23 mouse cellular contexts compared by ENCODE assay signal in genomic region chr5:114035111-114035510, GRCm38 (mm10). TPM values are rescaled to one million over a fixed set of nuclear protein-coding genes. Genes with fewer than 3 reads are reported as not detected.
DNase-seq lines count a peak whose midpoint lies in the region; ATAC-seq and TF ChIP-seq lines count a peak whose summit lies in the region.
"Had no signal": no experiment of that assay in that cellular context is flagged by ENCODE, and none has a peak within 500 bp of the region (broad histone marks: within the 10 kb centered on the region; RNA-seq: fewer than 3 reads in every experiment).

No protein-coding gene starts in this region.

- peak; percentile 52 for DNase-seq in hindbrain, postnatal 0 days (ENCODE audit: low spot score)
- peak; percentile 49 for DNase-seq in cerebellum, adult 9-10 months
- DNase-seq in kidney, adult 8-10 months = peak; percentile 61 to 68
- peak; percentile 72 to 79 for DNase-seq in kidney, postnatal 36 days
- no peak for DNase-seq in stomach, postnatal 0 days (ENCODE audit: low spot score)
- DNase-seq in thymus, postnatal 10 days (ENCODE audit: low spot score in 2 of 2) = no peak
- DNase-seq: adrenal gland, adult 8-10 months; forebrain, postnatal 0 days; gastrocnemius, adult 2 months; heart, adult 18-20 months; heart, postnatal 14 days; lung, adult 18-20 months; lung, postnatal 4 days; right cerebral cortex, postnatal 25 days had no signal

- no peak overlapping the region for H3K4me3 ChIP-seq in hindbrain, postnatal 0 days (ENCODE audit: low read length)
- no peak overlapping the region for H3K4me3 ChIP-seq in hindbrain, embryonic 12.5 days
- no peak overlapping the region for H3K4me3 ChIP-seq in stomach, postnatal 0 days (ENCODE audit: low read depth, low read length)
- H3K4me3 ChIP-seq: erythroblast, embryonic 14.5 days; gastrocnemius, adult 2 months; layer of hippocampus, adult 2 months; left cerebral cortex, adult 2 months; midbrain, embryonic 12.5 days had no signal

- no peaks in the 10 kb centered on the region for H3K4me1 ChIP-seq in hindbrain, postnatal 0 days (ENCODE audit: insufficient read depth, low read length)
- H3K4me1 ChIP-seq in hindbrain, embryonic 12.5 days = no peaks in the 10 kb centered on the region
- no peaks in the 10 kb centered on the region for H3K4me1 ChIP-seq in stomach, postnatal 0 days (replicated peaks; ENCODE audit: control insufficient read depth, insufficient read depth)

- H3K27me3 ChIP-seq in hindbrain, postnatal 0 days (ENCODE audit: insufficient read depth, low read length) = no peaks in the 10 kb centered on the region
- no peaks in the 10 kb centered on the region for H3K27me3 ChIP-seq in hindbrain, embryonic 12.5 days
- H3K27me3 ChIP-seq in stomach, postnatal 0 days (ENCODE audit: control insufficient read depth, insufficient read depth, low read length) = no peaks in the 10 kb centered on the region
- H3K27me3 ChIP-seq: midbrain, embryonic 12.5 days had no signal

- no peak for TF ChIP-seq CTCF in hindbrain, postnatal 0 days (IDR thresholded peaks at IDR 0.05; ENCODE audit: low read depth)
- no peak for TF ChIP-seq CTCF in stomach, postnatal 0 days (IDR thresholded peaks at IDR 0.05; ENCODE audit: low read depth)

- H3K36me3 ChIP-seq in hindbrain, postnatal 0 days (ENCODE audit: insufficient read depth, low read length) = no peaks in the 10 kb centered on the region
- peaks cover 26% of the 10 kb centered on the region for H3K36me3 ChIP-seq in hindbrain, embryonic 12.5 days
- no peaks in the 10 kb centered on the region for H3K36me3 ChIP-seq in stomach, postnatal 0 days (ENCODE audit: control insufficient read depth, insufficient read depth, low read length)

- TF ChIP-seq EP300 in stomach, postnatal 0 days (optimal IDR thresholded peaks at IDR 0.05) = no peak

- ATAC-seq in hindbrain, postnatal 0 days = no peak; the same call in 1 of the 2 replicates
- no peak for ATAC-seq in hindbrain, embryonic 12.5 days (ENCODE audit: low FRiP score)
- no peak for ATAC-seq in stomach, postnatal 0 days (ENCODE audit: low FRiP score, low TSS enrichment)
- no peak for ATAC-seq in monocyte, adult 5-6 weeks (replicated peaks; ENCODE audit: insufficient number of reproducible peaks, low FRiP score, low TSS enrichment, poor library complexity, severe bottlenecking)
- ATAC-seq: forebrain, postnatal 0 days had no signal

- WGBS in hindbrain, postnatal 0 days = 38% methylated on average over 10 of the region's 10 CpGs
- WGBS in hindbrain, embryonic 12.5 days = 46% methylated on average over 10 of the region's 10 CpGs
- 70% methylated on average over 10 of the region's 10 CpGs for WGBS in stomach, postnatal 0 days

- no peaks in the 10 kb centered on the region for H3K9me3 ChIP-seq in hindbrain, postnatal 0 days (ENCODE audit: low read length)
- no peaks in the 10 kb centered on the region for H3K9me3 ChIP-seq in hindbrain, embryonic 12.5 days (replicated peaks)
- H3K9me3 ChIP-seq in stomach, postnatal 0 days (ENCODE audit: control insufficient read depth, low read length) = no peaks in the 10 kb centered on the region
- H3K9me3 ChIP-seq: midbrain, embryonic 12.5 days had no signal

- H3K4me2 ChIP-seq in hindbrain, postnatal 0 days (ENCODE audit: low read depth, low read length) = no peak overlapping the region
- H3K4me2 ChIP-seq in hindbrain, embryonic 12.5 days (replicated peaks) = no peak overlapping the region
- H3K4me2 ChIP-seq in stomach, postnatal 0 days (replicated peaks; ENCODE audit: low read depth) = no peak overlapping the region
- H3K4me2 ChIP-seq: midbrain, embryonic 12.5 days had no signal

- H3K9ac ChIP-seq in hindbrain, postnatal 0 days (replicated peaks; ENCODE audit: low read length) = no peak overlapping the region
- H3K9ac ChIP-seq in hindbrain, embryonic 12.5 days = no peak overlapping the region
- no peak overlapping the region for H3K9ac ChIP-seq in stomach, postnatal 0 days (ENCODE audit: low read length)
- H3K9ac ChIP-seq: forebrain, postnatal 0 days; midbrain, embryonic 12.5 days had no signal

- no peak overlapping the region for H3K27ac ChIP-seq in hindbrain, postnatal 0 days
- no peak overlapping the region for H3K27ac ChIP-seq in hindbrain, embryonic 12.5 days
- H3K27ac ChIP-seq in stomach, postnatal 0 days (replicated peaks) = no peak overlapping the region
- H3K27ac ChIP-seq: gastrocnemius, adult 2 months; layer of hippocampus, adult 2 months; left cerebral cortex, adult 2 months; midbrain, embryonic 12.5 days had no signal

RNA-seq across cellular contexts. Expression of gene Usp30, which starts 30.1 kb away (rescaled TPM):
- total RNA-seq in hindbrain, postnatal 0 days (2014; rRNA removed) = 47.2 and 54.9 TPM in 2 replicates
- 17.6 and 18.0 TPM in 2 replicates for polyA plus RNA-seq in hindbrain, postnatal 0 days (2015; fragmentation: Nextera tagmentation; extraction: Ambion mirVana)
- 17.5 and 19.0 TPM in 2 replicates for polyA plus RNA-seq in hindbrain, embryonic 12.5 days (2016; fragmentation: Nextera tagmentation; extraction: Ambion mirVana)
- polyA plus RNA-seq in stomach, postnatal 0 days (2015; fragmentation: Nextera tagmentation; extraction: Ambion mirVana) = 5.3 and 5.7 TPM in 2 replicates
- total RNA-seq in monocyte, adult 5-6 weeks (2017) = 3.3 to 14.0 TPM (median 11.0 TPM) in 3 replicates

RNA-seq across cellular contexts. Expression of gene Dao, which starts 31.6 kb away (rescaled TPM):
- 0.84 TPM in 1 of 2 replicates, not detected in the other for total RNA-seq in hindbrain, postnatal 0 days (2014; rRNA removed)
- 0.14 TPM in 1 of 2 replicates, not detected in the other for polyA plus RNA-seq in hindbrain, postnatal 0 days (2015; fragmentation: Nextera tagmentation; extraction: Ambion mirVana)
- not detected in 2 replicates for polyA plus RNA-seq in hindbrain, embryonic 12.5 days (2016; fragmentation: Nextera tagmentation; extraction: Ambion mirVana)
- polyA plus RNA-seq in stomach, postnatal 0 days (2015; fragmentation: Nextera tagmentation; extraction: Ambion mirVana) = 0.15 and 0.24 TPM in 2 replicates
- total RNA-seq in monocyte, adult 5-6 weeks (2017) = not detected in 3 replicates
- total RNA-seq: adrenal gland, adult 8-10 months; forebrain, postnatal 0 days; gastrocnemius, adult 2 months; heart, adult 18-20 months; heart, postnatal 14 days; layer of hippocampus, adult 2 months; left cerebral cortex, adult 2 months had no signal
- polyA plus RNA-seq: C2C12; erythroblast, embryonic 14.5 days; forebrain, postnatal 0 days; midbrain, embryonic 12.5 days; neural tube, embryonic 11.5 days had no signal

RNA-seq across cellular contexts. Expression of gene Ssh1, which starts 41.4 kb away (rescaled TPM):
- 12.4 and 14.5 TPM in 2 replicates for total RNA-seq in hindbrain, postnatal 0 days (2014; rRNA removed)
- polyA plus RNA-seq in hindbrain, postnatal 0 days (2015; fragmentation: Nextera tagmentation; extraction: Ambion mirVana) = 9.7 and 11.6 TPM in 2 replicates
- polyA plus RNA-seq in hindbrain, embryonic 12.5 days (2016; fragmentation: Nextera tagmentation; extraction: Ambion mirVana) = 22.4 and 27.9 TPM in 2 replicates
- 5.0 and 5.3 TPM in 2 replicates for polyA plus RNA-seq in stomach, postnatal 0 days (2015; fragmentation: Nextera tagmentation; extraction: Ambion mirVana)
- total RNA-seq in monocyte, adult 5-6 weeks (2017) = 11.1 to 23.4 TPM (median 17.9 TPM) in 3 replicates

RNA-seq across cellular contexts. Expression of gene Svop, which starts 56.3 kb away (rescaled TPM):
- 159 and 173 TPM in 2 replicates for total RNA-seq in hindbrain, postnatal 0 days (2014; rRNA removed)
- 73.8 and 81.3 TPM in 2 replicates for polyA plus RNA-seq in hindbrain, postnatal 0 days (2015; fragmentation: Nextera tagmentation; extraction: Ambion mirVana)
- 55.6 and 56.1 TPM in 2 replicates for polyA plus RNA-seq in hindbrain, embryonic 12.5 days (2016; fragmentation: Nextera tagmentation; extraction: Ambion mirVana)
- polyA plus RNA-seq in stomach, postnatal 0 days (2015; fragmentation: Nextera tagmentation; extraction: Ambion mirVana) = 1.1 and 1.2 TPM in 2 replicates
- total RNA-seq in monocyte, adult 5-6 weeks (2017) = not detected in 3 replicates
- total RNA-seq: gastrocnemius, adult 2 months; heart, adult 18-20 months had no signal
- polyA plus RNA-seq: erythroblast, embryonic 14.5 days; thymus, postnatal 0 days had no signal

Comparison
In these comparisons a context has a peak if more than half of its experiments do, and no peak if none do; other contexts are left out.
1. DNase-seq: peak in hindbrain, postnatal 0 days (single experiment), cerebellum, adult 9-10 months (single experiment), kidney, adult 8-10 months (2 of 2) and kidney, postnatal 36 days (2 of 2); none in stomach, postnatal 0 days (single experiment) and thymus, postnatal 10 days (0 of 2).